Mouse (Mus musculus) CH12.LX (cell line): Measurements from ENCODE around the gene Cftr.

Experiments used
- CHD1 ChIP-seq: IDR thresholded peaks from 2 replicates; pipeline ENCODE4 v1.6.1; 2012; ENCODE audit warnings: low read depth, low read length, improper control_type of control experiment, inconsistent platforms
- CTCF ChIP-seq, 2 experiments: IDR thresholded peaks in 1 of 2; conservative IDR thresholded peaks in 1 of 2; 2 replicates each; pipeline ENCODE4 v1.5.1; 2011 to 2012; ENCODE audit warnings: low read depth in 2 of 2, low read length in 2 of 2, improper control_type of control experiment in 1 of 2, inconsistent platforms in 1 of 2, mild to moderate bottlenecking in 1 of 2, moderate library complexity in 1 of 2
- POLR2A ChIP-seq: IDR thresholded peaks from 2 replicates; pipeline ENCODE4 v1.6.1; 2011; ENCODE audit warnings: low read depth, mild to moderate bottlenecking, improper control_type of control experiment, low read length
- RAD21 ChIP-seq: IDR thresholded peaks from 2 replicates; pipeline ENCODE4 v1.6.1; 2011; ENCODE audit warnings: low read depth, mild to moderate bottlenecking, low read length, improper control_type of control experiment, moderate library complexity

DNA sequence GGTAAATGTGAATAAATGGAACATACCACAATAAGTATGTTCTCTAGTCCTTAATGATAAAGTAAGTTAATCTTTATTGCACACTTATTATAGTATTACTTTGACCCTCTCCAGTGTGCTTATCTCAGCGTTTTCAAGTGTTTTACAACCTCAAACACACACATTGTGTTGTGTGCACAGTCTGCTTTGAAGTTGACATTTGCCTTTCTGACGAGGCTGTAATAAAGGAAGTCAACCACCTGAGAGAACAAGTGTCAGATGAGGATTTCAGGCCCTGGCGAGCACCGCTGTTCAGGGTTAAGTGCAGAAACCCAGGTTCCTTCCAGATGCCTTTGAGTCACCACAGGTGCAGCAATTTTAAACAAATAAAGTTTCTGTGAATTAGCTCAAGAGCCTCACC, 78.0 kb downstream of the Cftr start:
- TF ChIP-seq RAD21 (no peak), CHD1 (no peak), POLR2A (no peak), CTCF (conservative IDR thresholded peaks at IDR 0.05 in 1 of 2, IDR thresholded peaks at IDR 0.05 in 1 of 2; ENCODE audit: low read depth in 2 of 2, low read length in 2 of 2) (no peak)
